Mouse (Mus musculus) G1E-ER4 (cell line): Measurements from ENCODE around the gene Rad51b. TPM values are rescaled to one million over a fixed set of nuclear protein-coding genes. Genes with fewer than 3 reads are reported as not detected.

Experiments used
- GATA1 ChIP-seq: IDR thresholded peaks from one replicate; pipeline ENCODE4 v1.8.0; 2012; ENCODE audit warnings: low read length, inconsistent platforms
- polyA plus RNA-seq: library from polyadenylated mRNA; stranded (reverse); fragments of >175 nt; gene quantifications from 2 replicates; pipeline ENCODE4 v1.2.3, GENCODE M21; 2012

Rad51b gene
- polyA plus RNA-seq, 1 experiment, result 0.42 TPM

GRCm38 (mm10) chr12:79806990-79807389 is 509.9 kb downstream of the Rad51b start:
- no peak for TF ChIP-seq GATA1

GRCm38 (mm10) chr12:79807410-79807847 is 510.3 kb downstream of the Rad51b start:
- no peak for TF ChIP-seq GATA1

- TF ChIP-seq GATA1, result no peak
Observed at GRCm38 (mm10) chr12:79807938-79808401, 510.9 kb downstream of the Rad51b start.

GRCm38 (mm10) chr12:79808426-79809398 is 511.6 kb downstream of the Rad51b start:
- TF ChIP-seq GATA1, result no peak

- TF ChIP-seq GATA1, result no peak
Observed at GRCm38 (mm10) chr12:79809518-79809917, 512.4 kb downstream of the Rad51b start.

GRCm38 (mm10) chr12:79812422-79812821 is 515.3 kb downstream of the Rad51b start:
- no peak for TF ChIP-seq GATA1

GRCm38 (mm10) chr12:79812838-79813563 is 515.9 kb downstream of the Rad51b start:
- no peak for TF ChIP-seq GATA1

GRCm38 (mm10) chr12:79813566-79814305 is 516.7 kb downstream of the Rad51b start:
- TF ChIP-seq GATA1, result no peak

- no peak for TF ChIP-seq GATA1
Observed at GRCm38 (mm10) chr12:79814312-79815091, 517.4 kb downstream of the Rad51b start.

- no peak for TF ChIP-seq GATA1
Observed at GRCm38 (mm10) chr12:79816241-79816640, 519.2 kb downstream of the Rad51b start.

- no peak for TF ChIP-seq GATA1
Observed at GRCm38 (mm10) chr12:79820228-79820958, 523.3 kb downstream of the Rad51b start.

GRCm38 (mm10) chr12:79821901-79822300 is 524.8 kb downstream of the Rad51b start:
- no peak for TF ChIP-seq GATA1

- no peak for TF ChIP-seq GATA1
Observed at GRCm38 (mm10) chr12:79822401-79822800, 525.3 kb downstream of the Rad51b start.

GRCm38 (mm10) chr12:79825922-79826321 is 528.8 kb downstream of the Rad51b start:
- TF ChIP-seq GATA1, result no peak
